ENCODE assay signal across 20 mouse cellular contexts in the genomic region with DNA sequence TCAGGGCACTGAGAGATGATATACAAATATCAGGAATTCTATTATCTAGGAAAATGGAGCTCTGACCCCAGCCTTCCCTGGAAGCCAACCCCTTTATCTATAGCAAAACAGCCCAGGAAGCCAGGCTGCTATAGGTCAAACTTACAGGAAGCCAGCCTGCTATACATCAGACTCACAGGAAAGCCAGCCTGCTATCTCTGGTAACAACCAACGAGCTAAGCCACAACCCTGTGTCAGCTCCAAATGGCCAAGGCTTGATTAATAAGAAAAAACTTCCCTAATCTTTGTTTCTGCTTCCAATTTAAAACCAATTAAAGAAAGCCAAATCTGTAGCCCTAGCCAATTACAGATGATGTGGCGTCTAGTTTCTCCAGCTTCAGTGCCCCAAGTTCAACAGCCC.
DNase-seq lines count a peak whose midpoint lies in the region; ATAC-seq and TF ChIP-seq lines count a peak whose summit lies in the region.
"Had no signal": no experiment of that assay in that cellular context is flagged by ENCODE, and none has a peak within 500 bp of the region (broad histone marks: within the 10 kb centered on the region; RNA-seq: fewer than 3 reads in every experiment).

No protein-coding gene starts in this region.

- peak; percentile 54; the same call in 1 of the 2 replicates for TF ChIP-seq EP300 in liver, postnatal 0 days (IDR thresholded peaks at IDR 0.05; ENCODE audit: low read depth)

- H3K4me3 ChIP-seq in heart, embryonic 16.5 days (ENCODE audit: low read length), result no peak overlapping the region
- H3K4me3 ChIP-seq in liver, postnatal 0 days (ENCODE audit: low read depth, low read length), result no peak overlapping the region
- H3K4me3 ChIP-seq: forebrain, embryonic 15.5 days; heart, embryonic 15.5 days; hindbrain, embryonic 12.5 days; left cerebral cortex, adult 2 months; limb, embryonic 10.5 days; lung, embryonic 15.5 days; midbrain, embryonic 10.5 days; myocyte had no signal

- H3K9me3 ChIP-seq in heart, embryonic 16.5 days (replicated peaks; ENCODE audit: control insufficient read depth, low read length), result no peaks in the 10 kb centered on the region
- no peaks in the 10 kb centered on the region for H3K9me3 ChIP-seq in liver, postnatal 0 days (ENCODE audit: low read length)
- H3K9me3 ChIP-seq: forebrain, embryonic 15.5 days; heart, embryonic 15.5 days; hindbrain, embryonic 12.5 days; limb, embryonic 10.5 days; lung, embryonic 15.5 days; midbrain, embryonic 10.5 days had no signal

- TF ChIP-seq CTCF in liver, postnatal 0 days (IDR thresholded peaks at IDR 0.05; ENCODE audit: low read depth), result no peak

- no peak for DNase-seq in heart, adult 11 months
- DNase-seq in MEL-GATA-1-ER (ENCODE audit: extremely low read depth, low read depth), result peak; percentile 88
- DNase-seq in forelimb bud, embryonic 11.5 days (ENCODE audit: low read depth, low spot score), result peak; percentile 9
- no peak for DNase-seq in liver, postnatal 0 days
- DNase-seq in layer of hippocampus, adult 11-12 months (ENCODE audit: low spot score), result no peak
- no peak for DNase-seq in kidney, postnatal 25 days
- DNase-seq: adrenal gland, adult 2 months; cerebellum, adult 18-20 months; thymus, postnatal 36 days had no signal

- no peak overlapping the region for H3K27ac ChIP-seq in heart, embryonic 16.5 days (ENCODE audit: low read length)
- 0 out of 2 replicates have a peak overlapping the region, but pooled peaks have one; percentile 22 for H3K27ac ChIP-seq in liver, postnatal 0 days (ENCODE audit: low read depth)
- H3K27ac ChIP-seq: forebrain, embryonic 15.5 days; heart, embryonic 15.5 days; hindbrain, embryonic 12.5 days; left cerebral cortex, adult 2 months; lung, embryonic 15.5 days; midbrain, embryonic 10.5 days had no signal

- WGBS in heart, embryonic 16.5 days, result 51% methylated on average over 2 of the region's 2 CpGs
- WGBS in liver, postnatal 0 days (ENCODE audit: insufficient replicate concordance), result 36% methylated on average over 2 of the region's 2 CpGs

- no peaks in the 10 kb centered on the region for H3K36me3 ChIP-seq in heart, embryonic 16.5 days (ENCODE audit: control insufficient read depth, insufficient read depth)
- no peaks in the 10 kb centered on the region for H3K36me3 ChIP-seq in liver, postnatal 0 days (replicated peaks; ENCODE audit: insufficient read depth, low read length)
- H3K36me3 ChIP-seq: forebrain, embryonic 15.5 days; heart, embryonic 15.5 days; hindbrain, embryonic 12.5 days; limb, embryonic 10.5 days; lung, embryonic 15.5 days; midbrain, embryonic 10.5 days had no signal

- no peak overlapping the region for H3K4me2 ChIP-seq in heart, embryonic 16.5 days (ENCODE audit: low read depth, low read length)
- no peak overlapping the region for H3K4me2 ChIP-seq in liver, postnatal 0 days (ENCODE audit: low read depth, low read length)
- H3K4me2 ChIP-seq: forebrain, embryonic 15.5 days; heart, embryonic 15.5 days; hindbrain, embryonic 12.5 days; lung, embryonic 15.5 days had no signal

- ATAC-seq in heart, embryonic 16.5 days (replicated peaks; ENCODE audit: extremely low read depth, insufficient read depth, low FRiP score), result 0 out of 2 replicates have a peak, but pooled peaks have one; percentile 37
- ATAC-seq in liver, postnatal 0 days, result peak; percentile 40
- ATAC-seq in erythroid progenitor cell, adult 5-6 weeks (replicated peaks; ENCODE audit: low FRiP score, poor library complexity, severe bottlenecking), result no peak
- ATAC-seq: forebrain, embryonic 15.5 days; intestine, embryonic 16.5 days had no signal

- H3K27me3 ChIP-seq in heart, embryonic 16.5 days (ENCODE audit: control insufficient read depth, insufficient read depth, low read length), result no peaks in the 10 kb centered on the region
- H3K27me3 ChIP-seq in liver, postnatal 0 days (ENCODE audit: insufficient read depth, low read length), result no peaks in the 10 kb centered on the region
- H3K27me3 ChIP-seq: forebrain, embryonic 15.5 days; heart, embryonic 15.5 days; hindbrain, embryonic 12.5 days; lung, embryonic 15.5 days had no signal

- H3K9ac ChIP-seq in heart, embryonic 16.5 days (ENCODE audit: low read length), result no peak overlapping the region
- H3K9ac ChIP-seq in liver, postnatal 0 days (replicated peaks), result no peak overlapping the region
- H3K9ac ChIP-seq: forebrain, embryonic 15.5 days; heart, embryonic 15.5 days; hindbrain, embryonic 12.5 days; lung, embryonic 15.5 days had no signal

- H3K4me1 ChIP-seq in heart, embryonic 16.5 days (ENCODE audit: control insufficient read depth, insufficient read depth, low read length), result no peaks in the 10 kb centered on the region
- peaks cover 22% of the 10 kb centered on the region for H3K4me1 ChIP-seq in liver, postnatal 0 days (ENCODE audit: insufficient read depth)
- H3K4me1 ChIP-seq: forebrain, embryonic 15.5 days; heart, embryonic 15.5 days; hindbrain, embryonic 12.5 days; lung, embryonic 15.5 days; midbrain, embryonic 10.5 days had no signal

Comparison
In these comparisons a context has a peak if more than half of its experiments do, and no peak if none do; other contexts are left out.
1. DNase-seq: peak in MEL-GATA-1-ER (single experiment) and forelimb bud, embryonic 11.5 days (single experiment); none in heart, adult 11 months (single experiment), liver, postnatal 0 days (single experiment), layer of hippocampus, adult 11-12 months (single experiment) and kidney, postnatal 25 days (0 of 2).